In the genomic region with DNA sequence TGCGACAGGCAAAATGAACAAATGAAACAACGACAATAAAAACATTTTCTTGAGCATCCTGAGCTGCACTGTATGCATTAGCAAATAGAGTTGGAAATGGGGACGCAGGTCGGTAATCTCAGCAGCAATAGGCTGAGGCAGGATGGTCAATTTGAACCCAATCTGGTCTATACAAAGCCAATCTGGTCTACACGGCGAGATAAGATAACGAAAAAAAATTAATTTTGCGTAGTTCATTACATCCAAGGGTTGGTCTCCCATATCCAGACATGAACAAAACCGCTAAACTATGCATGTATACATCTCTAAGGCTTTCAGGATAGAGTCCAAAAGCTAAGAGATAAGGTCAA, we compare ENCODE assay signal across 8 mouse cellular contexts. TPM values are rescaled to one million over a fixed set of nuclear protein-coding genes. Genes with fewer than 3 reads are reported as not detected.
A peak's percentile ranks its signal among the peaks of the same experiment; 100 is the strongest.
DNase-seq lines count a peak whose midpoint lies in the region; ATAC-seq and TF ChIP-seq lines count a peak whose summit lies in the region.

No protein-coding gene starts in this region.

- H3K4me2 ChIP-seq in limb, embryonic 15.5 days = peak overlapping the region; percentile 79
- peak overlapping the region; percentile 68 for H3K4me2 ChIP-seq in stomach, embryonic 14.5 days (replicated peaks; ENCODE audit: low read depth, low read length)

- H3K36me3 ChIP-seq in spleen, adult 2 months (ENCODE audit: control insufficient read depth, insufficient read depth, low read length) = no peaks in the 10 kb centered on the region; the same call in 1 of the 2 replicates
- H3K36me3 ChIP-seq in limb, embryonic 15.5 days = no peaks in the 10 kb centered on the region
- no peaks in the 10 kb centered on the region for H3K36me3 ChIP-seq in stomach, embryonic 14.5 days (ENCODE audit: control insufficient read depth, insufficient read depth, low read length)

- TF ChIP-seq POLR2A in spleen, adult 2 months (IDR thresholded peaks at IDR 0.05; ENCODE audit: low read depth, low read length) = no peak

- H3K27ac ChIP-seq in spleen, adult 2 months (ENCODE audit: insufficient read depth, low read length) = peak overlapping the region; percentile 87; the same call in 1 of the 2 replicates
- H3K27ac ChIP-seq in limb, embryonic 15.5 days = peak overlapping the region; percentile 71
- H3K27ac ChIP-seq in stomach, embryonic 14.5 days (ENCODE audit: low read length) = peak overlapping the region; percentile 64; the same call in 1 of the 2 replicates

- H3K4me3 ChIP-seq in spleen, adult 2 months (ENCODE audit: extremely low read depth, insufficient read depth, insufficient read length) = peak overlapping the region; percentile 79
- peak overlapping the region; percentile 76 for H3K4me3 ChIP-seq in limb, embryonic 15.5 days
- H3K4me3 ChIP-seq in stomach, embryonic 14.5 days (ENCODE audit: low read depth, low read length) = peak overlapping the region; percentile 92

- H3K4me1 ChIP-seq in spleen, adult 2 months (ENCODE audit: control insufficient read depth, insufficient read depth, insufficient read length) = no peaks in the 10 kb centered on the region; the same call in 1 of the 2 replicates
- H3K4me1 ChIP-seq in limb, embryonic 15.5 days = no peaks in the 10 kb centered on the region
- no peaks in the 10 kb centered on the region for H3K4me1 ChIP-seq in stomach, embryonic 14.5 days (ENCODE audit: control insufficient read depth, insufficient read depth, low read length)

- 18% methylated on average over 9 of the region's 9 CpGs for WGBS in spleen, adult 2 months
- 24% methylated on average over 9 of the region's 9 CpGs for WGBS in limb, embryonic 15.5 days
- WGBS in stomach, embryonic 14.5 days = 22% methylated on average over 9 of the region's 9 CpGs

- no peaks in the 10 kb centered on the region for H3K27me3 ChIP-seq in spleen, adult 2 months (ENCODE audit: control insufficient read depth, insufficient read depth, low read length)
- no peaks in the 10 kb centered on the region for H3K27me3 ChIP-seq in limb, embryonic 15.5 days
- no peaks in the 10 kb centered on the region for H3K27me3 ChIP-seq in stomach, embryonic 14.5 days (ENCODE audit: control insufficient read depth, insufficient read depth, low read length)

- H3K9me3 ChIP-seq in limb, embryonic 15.5 days = no peaks in the 10 kb centered on the region
- H3K9me3 ChIP-seq in stomach, embryonic 14.5 days (ENCODE audit: control insufficient read depth, low read depth, low read length) = no peaks in the 10 kb centered on the region

- TF ChIP-seq CTCF in spleen, adult 2 months (IDR thresholded peaks at IDR 0.05; ENCODE audit: extremely low read depth, insufficient read depth, insufficient read length, insufficient replicate concordance) = no peak

- peak; percentile 2 for DNase-seq in embryo, embryonic 9.5 days (ENCODE audit: extremely low spot score)
- no peak for DNase-seq in embryo, embryonic 10 days (ENCODE audit: low spot score)
- no peak for DNase-seq in spleen, adult 2 months (ENCODE audit: low read depth in 1 of 2, low spot score in 2 of 2)
- DNase-seq in spleen, adult 12 weeks (ENCODE audit: low spot score) = no peak
- DNase-seq in urinary bladder, adult 18-20 months (ENCODE audit: low spot score in 2 of 2) = no peak
- no peak for DNase-seq in B cell, adult 2 months

- H3K9ac ChIP-seq in limb, embryonic 15.5 days = peak overlapping the region; percentile 67
- H3K9ac ChIP-seq in stomach, embryonic 14.5 days (replicated peaks; ENCODE audit: low read depth, low read length) = peak overlapping the region; percentile 52

- no peak for ATAC-seq in limb, embryonic 15.5 days (ENCODE audit: insufficient number of reproducible peaks, low FRiP score, low TSS enrichment, low read depth)
- ATAC-seq in stomach, embryonic 14.5 days (ENCODE audit: insufficient number of reproducible peaks, insufficient read depth, low FRiP score, low read depth) = no peak

RNA-seq across cellular contexts. Expression of a gene that starts 0.4 kb away (rescaled TPM):
- 2.3 and 2.4 TPM in 2 replicates for polyA plus RNA-seq in spleen, adult 2 months (2012; rRNA removed)
- polyA plus RNA-seq in limb, embryonic 15.5 days (2015; fragmentation: Nextera tagmentation; extraction: Ambion mirVana) = 15.4 and 16.6 TPM in 2 replicates
- 17.2 and 19.2 TPM in 2 replicates for polyA plus RNA-seq in stomach, embryonic 14.5 days (2014; fragmentation: Nextera tagmentation; extraction: Ambion mirVana)
